Mouse (Mus musculus) right cerebral cortex, postnatal 14 days (tissue): ENCODE results near the gene Samd5.

Source experiments
- DNase-seq: peaks from one replicate; pipeline ENCODE4 v3.0.0; 2022

Gene Samd5

DNA sequence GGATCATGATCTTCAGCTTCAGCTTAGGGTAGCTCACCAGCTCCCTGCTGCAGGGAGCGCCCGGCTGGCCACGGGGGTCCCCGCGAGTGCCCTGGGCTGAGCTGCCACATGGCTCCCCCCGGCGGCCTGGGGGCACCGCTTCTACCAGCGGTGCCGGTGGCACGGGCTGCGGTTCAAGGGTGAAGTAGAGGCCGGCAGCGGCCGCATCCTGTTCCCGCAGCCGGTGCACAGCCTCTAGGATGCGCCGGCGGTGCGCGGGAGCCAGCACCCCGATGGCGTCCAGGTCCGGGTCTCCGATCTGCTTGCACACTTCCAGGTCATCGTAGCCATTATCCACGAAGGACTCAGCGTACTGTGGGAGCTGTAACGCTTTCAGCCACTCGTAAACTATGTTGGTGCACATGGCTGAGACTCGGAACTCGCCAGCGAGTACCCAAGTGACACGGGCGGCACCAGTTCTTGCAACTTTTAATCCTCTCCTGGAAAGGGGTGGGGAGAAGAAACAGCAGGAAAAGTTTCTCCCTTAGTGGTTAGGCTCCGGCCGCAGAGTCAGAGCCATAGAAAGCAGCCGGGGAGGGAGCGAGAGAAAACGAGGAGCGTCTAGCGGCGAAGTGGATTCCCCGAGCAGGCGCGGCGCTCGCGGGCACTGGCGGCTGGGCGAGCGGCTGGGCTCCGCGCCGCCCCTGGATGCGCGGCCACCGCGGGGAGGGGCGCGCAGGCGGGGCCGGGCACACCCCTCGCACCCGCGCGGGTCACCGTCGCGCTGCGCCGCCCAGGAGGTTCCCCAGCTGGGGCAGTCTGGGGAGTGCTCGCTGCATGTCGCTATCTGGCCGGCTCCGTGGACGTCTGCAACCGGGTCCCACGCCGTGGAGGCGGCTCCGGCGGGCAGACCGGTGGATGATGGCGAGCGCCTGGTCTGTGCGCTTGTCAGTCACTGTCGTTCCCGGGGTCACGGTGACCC lies at the start of gene Samd5:
Gene Samd5, minus strand, starts transcription at position 648 of the 961 bp plus-strand sequence.
- DNase-seq, result peak; percentile 55

DNA sequence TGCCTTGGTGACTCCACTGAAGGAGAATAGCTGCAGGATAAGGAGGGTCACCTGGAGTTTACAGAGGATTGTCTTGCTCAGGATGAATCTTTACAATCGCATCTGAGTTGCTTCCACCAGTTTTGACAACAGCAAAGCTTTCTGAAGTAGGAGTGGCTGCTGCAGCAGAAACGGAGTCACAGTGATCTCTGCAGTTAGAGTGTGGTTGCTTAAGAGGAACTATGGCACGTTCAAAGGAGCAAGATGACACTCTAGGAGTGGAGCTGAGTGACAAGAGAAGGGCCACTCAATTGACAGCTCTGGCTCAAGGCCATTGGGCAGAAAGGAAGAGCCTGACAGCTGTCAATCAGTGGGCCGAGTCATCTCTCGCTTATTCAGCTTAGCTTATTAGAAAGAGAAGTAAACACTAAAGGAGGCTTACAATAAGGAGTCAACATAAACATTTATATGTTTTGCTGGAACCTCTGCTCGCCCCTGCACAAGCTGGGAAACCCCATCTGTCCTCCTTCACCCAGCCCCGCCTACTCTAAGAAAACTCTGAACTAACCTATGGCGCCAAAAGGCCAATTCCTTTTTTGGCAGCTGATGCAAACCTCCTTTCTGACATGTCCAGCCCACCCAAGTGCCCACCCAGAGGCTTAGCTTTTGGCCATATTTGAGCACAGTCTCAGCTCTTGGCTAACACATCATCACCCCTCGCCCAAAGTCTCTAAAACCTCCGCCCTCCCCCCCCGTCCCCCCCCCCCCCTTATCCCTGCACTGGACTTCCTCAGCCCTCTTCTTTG lies 47.7 kb upstream of the Samd5 start:
- no peak for DNase-seq

DNA sequence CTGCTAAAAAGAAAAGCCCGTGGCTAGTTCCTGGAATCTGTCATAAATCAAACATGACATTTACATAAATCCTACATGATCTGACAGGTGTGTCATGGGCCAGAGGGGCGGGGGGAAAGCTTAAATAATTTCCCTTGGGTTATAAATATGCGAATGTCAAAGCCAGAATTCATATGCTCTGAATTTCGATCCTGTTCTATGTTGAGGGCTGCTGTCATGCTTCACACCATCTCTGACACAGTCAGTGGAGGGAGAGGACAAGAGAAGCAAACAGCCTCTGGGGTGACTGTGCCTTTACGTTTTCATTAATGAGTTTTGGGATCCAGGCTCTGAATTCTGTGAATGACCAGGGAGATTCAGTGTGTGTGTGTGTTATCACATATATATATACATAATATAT lies 45.0 kb upstream of the Samd5 start:
- no peak for DNase-seq

DNA sequence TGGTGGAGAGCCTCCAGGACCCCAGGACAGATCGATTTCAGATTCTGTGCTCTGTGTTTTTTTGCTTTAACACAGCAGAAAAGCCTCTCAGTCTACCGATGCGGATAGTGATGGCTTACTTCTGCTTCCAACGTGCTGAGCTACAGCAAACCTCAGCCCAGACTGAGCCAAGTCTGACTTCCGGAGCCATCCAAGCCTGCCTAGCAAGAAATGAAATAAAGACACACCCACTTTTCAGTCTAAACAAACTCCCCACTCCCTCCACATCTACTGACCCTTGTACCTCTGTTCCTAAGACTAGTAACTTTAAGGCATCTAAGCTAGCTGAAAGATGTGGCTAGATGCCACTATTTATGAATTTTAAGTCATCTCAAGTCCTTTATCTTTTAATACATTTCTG lies 43.1 kb upstream of the Samd5 start:
- DNase-seq, result no peak

DNA sequence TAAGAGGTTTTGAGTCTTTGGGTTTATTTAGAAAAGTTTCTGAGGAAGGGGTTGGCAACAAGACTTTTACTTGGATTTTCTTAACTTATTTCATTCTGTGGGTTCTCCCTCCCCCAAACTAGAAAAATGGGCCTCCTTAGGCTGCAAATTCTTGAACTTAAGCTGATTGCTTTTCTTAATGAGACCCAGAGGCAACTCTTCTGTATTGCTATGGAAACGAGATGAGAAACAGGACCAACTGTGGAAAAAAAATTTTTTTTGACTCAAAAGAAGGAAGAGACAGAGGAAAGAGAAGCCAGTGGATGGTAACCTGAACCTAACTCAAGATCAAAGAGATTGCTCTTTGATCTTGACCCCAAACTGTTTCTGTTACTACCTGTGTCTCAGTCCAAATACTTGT lies 29.9 kb upstream of the Samd5 start:
- no peak for DNase-seq

DNA sequence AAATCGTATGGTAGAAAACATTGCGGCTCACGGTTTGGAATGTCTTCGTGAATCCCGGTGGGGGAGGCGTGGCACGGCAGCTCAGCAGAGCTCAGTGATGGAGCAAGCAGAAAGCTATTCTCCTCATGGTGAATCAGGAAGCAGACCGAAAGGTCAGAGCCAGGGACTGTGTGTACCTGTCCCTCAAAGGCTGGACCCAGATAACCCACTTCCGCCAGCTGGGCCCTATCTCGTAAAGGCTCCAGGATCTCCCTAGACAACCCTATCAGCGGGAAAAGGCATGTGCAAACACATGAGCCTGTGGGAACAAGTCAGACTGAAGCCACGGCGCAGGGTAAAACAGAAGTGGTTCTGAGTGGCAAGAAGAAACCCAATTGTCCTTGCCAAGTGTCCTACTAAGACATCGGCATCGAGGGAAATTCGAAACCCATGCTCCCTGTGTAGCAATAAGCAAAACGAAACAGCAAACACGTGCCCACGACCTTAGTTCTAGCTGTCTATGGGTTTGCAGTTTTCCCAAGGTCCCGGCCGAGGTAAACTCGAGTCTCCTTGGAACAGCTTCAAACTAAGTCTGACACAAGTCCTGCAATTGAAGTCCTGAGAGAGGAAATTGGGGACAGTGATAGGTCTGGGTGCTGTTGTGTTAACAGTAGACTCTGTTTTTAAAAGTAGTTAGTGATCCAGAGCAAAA lies 24.2 kb upstream of the Samd5 start:
- no peak for DNase-seq

DNA sequence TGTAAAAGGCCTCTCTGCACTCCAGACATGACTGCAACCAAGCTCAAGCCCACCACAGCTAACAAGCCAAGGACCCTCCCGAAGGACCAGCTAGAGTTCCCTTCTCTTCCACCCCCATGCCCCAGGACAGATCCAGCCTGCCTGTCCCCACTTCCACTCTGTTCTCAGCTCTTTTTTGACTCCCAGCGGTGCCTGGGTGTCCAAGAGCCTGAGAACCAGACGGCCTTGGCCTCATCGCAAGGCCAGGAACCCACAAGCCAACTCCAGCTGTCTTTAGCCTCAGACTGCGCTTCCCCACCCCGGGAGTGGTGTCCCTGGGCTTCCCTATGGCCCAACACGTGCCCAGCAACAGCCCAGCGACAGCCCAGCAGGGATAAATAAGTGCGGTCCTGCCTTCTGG lies 23.1 kb upstream of the Samd5 start:
- no peak for DNase-seq

DNA sequence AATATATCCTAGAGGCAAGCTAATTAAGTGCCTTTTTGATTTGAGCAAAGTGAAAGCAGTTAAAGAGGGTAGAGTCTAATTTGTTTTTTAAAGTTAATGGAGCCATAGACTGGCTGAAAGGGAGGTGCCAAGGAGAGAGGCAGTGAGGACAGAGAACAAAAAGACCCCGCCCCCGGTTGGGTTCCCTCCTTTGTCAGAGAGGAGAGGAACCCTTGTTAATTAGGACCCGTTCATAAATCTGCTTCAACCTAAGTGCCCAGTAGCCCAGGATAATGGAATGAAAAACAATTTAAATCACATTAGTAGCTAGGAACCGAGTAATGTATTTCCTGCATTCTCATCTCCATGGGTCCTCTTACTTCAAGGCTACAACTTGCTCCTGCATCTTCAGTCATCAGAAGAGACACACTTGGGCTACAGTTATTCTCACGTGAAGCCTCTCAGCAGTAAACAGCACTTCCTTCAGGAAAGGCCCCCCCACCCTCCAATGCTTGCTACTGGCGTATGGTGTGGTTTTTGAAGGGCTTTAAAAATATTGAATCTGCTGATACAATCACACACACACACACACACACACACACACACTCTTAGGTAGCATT lies 21.6 kb upstream of the Samd5 start:
- no peak for DNase-seq

DNA sequence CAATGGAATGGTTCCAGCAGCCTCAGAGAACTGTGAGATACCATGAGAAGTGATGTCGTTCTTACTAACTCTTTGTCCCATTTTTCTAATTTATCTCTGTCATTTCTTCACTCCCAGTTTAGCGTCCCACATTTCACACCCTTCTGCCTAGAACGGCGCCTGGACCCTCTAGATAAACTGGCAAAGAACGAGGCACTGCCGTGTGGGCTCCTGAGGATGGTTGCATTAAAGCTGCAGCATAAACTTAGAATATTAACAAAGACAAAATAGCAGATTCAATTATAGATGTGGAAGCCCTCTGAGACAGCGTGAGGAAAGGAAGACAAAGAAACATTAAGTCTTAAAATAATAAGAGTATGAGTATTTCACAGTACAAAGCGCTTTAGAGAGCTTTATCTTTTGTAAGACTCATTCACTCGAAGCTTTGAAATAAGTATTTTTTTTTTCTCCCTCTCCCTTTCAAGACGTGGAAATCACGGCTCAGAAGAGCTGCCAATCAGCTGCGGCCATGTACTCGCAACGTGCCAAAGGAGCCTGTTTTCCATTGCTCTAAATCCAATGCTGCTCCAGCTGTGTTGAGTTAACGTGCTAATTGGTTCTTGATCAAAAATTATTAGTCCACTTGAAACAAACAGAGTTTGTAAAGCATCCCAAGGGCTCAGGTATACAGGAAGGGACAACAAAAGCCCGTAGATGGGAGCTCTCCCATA lies 19.1 kb upstream of the Samd5 start:
- DNase-seq, result no peak

DNA sequence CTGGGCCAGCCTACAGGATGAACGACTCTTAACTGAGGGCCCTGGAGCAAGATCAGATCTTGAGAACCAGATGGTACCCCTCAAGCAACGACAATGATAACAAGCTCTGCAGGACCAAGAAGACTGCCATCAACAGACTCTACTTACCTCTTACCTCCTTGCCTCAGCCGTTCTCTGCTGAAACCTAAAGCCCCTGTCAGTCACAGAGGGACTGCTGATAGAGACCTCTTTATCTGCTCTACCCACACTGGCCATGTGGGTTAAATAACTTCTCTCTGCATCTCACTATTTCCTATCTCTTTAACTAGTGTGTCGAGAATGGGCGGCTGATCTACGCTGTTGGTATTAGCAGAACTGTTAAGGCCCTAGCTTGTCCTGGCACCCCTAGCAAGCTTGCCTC lies 5.9 kb upstream of the Samd5 start:
- no peak for DNase-seq

DNA sequence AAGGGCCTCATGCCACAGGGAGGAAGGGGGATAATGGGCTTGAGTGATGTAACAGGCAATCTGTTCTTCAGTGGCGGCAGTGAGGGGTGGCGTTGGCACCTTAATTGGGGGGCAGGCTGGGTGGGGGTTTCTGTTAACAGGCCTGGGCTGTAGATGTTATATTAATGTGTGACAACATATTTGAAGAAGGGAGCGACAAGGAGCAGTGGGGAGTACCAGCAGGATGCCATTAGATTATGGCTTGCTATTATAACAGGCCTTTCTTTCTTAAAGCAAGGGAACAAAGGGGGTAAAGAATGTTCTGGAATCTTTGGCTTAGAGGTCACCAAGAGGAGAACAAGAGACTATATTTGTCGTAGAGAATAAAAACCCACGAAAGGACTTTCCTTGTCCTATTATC lies 4.9 kb upstream of the Samd5 start:
- no peak for DNase-seq

DNA sequence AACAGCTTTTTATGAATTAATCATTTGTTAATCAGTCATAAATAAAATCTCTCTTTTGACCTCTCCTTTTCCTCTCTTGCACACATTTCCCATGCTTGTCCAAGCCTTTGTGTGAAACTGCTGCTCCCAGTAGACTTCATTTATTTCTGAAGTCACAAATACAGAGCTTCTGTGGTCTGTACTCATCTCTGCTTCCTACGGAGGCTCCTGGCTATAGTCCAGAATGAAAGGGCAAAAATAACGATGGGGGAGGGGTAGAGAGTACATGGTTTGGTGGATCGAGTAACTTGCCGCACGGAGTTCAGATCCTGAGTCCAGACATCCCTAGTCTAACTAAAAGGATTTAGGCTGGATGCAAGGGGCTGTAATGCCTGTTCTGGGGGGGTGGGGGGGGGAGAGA lies 3.1 kb upstream of the Samd5 start:
- DNase-seq, result no peak

DNA sequence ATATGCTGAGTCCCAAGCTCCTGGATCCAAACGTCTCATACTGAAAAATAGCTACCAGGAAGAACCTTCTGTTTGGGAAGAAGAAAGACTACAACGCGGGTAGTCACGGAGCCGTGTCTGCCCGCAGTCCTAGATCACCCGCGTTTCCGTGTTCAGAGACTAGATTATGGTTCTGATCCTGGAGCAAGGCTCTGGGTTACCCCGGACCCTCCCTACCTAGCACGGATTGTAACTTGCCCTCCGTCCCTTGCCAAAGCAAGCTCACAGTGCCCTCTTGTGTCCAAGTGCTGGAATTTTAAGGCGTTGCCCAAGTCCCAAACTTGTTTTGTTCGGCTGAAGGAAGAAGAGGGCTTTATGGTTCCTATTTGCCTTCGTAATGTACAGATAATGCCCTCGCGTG lies 1.9 kb upstream of the Samd5 start:
- peak; percentile 67 for DNase-seq

DNA sequence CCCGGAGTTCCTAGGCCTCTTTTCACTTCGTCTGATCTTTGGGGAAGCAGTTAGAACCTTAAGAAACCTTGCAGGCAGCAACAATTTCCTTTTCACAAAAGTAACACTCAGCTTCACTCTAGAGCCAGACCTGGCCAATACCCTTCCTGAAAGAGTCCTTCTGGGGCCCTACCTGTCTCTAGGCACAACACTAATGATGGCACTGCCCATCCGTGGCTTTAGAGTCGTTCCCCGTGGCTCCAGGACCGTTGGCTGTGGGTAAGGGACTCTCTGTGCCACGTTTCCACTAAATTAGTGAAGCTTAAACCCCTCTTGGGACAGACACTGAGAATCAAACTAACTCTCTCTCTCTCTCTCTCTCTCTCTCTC lies 1.4 kb upstream of the Samd5 start:
- DNase-seq, result no peak

DNA sequence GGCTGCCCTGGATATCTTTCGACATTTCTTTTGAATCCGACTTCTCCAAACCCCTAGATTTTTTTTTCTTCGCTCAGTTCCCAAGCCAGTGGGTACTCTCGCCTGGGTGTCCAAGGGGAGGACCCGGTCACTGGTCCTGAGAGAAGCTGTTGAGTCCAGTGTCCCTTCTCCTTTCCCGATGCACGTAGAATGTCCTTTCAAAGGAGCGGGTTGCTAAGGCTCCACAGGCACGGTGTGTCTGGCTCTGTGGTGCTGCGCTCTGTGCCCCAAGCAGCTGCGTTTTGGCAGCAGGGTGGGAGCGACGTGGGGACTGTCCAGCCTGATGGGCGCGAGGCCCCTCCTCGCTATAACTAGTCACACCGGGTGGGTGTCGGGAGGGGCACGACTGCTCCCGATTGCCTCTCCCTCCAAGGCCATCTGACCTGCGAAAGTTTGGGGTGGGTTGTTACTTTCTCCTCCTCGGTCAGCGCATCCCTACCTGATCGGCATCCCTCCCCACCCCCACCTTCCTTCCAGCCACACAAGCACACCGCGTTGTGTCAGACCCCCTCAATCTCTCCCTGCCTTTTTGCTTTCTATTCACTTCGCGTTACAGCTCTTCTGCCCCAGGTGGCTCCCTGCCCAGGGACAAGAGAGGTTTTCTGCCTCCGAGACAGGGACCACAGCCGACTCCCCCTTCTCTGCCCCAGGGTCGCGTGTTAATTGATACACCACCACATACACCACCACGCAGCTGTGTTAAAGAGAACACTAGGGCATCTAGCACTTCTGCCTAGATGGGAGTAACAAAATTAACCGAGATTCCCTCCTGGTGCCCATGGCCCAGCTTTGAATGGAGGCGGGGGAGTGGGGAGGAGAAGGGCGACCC lies 776 bp upstream of the Samd5 start:
- peak; percentile 13 for DNase-seq

DNA sequence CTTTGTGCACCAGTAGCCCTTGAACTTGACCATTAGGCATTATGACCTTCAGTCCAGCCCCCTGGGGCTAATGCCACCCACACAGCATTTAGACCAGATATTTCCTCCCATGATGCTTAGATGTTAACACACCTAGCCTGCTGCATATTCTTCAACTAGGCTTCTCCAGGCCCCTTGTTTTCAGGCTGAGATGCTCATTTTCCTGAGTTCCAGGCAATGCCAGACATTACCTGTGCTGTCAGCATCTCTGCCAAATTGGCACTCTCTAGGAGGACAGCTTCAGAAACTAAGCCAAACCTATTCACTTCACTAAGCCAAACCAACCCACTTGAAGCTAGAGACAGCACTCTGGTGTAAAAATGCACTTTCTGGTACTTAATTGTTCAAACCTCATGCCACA lies 1.7 kb downstream of the Samd5 start:
- DNase-seq, result no peak

DNA sequence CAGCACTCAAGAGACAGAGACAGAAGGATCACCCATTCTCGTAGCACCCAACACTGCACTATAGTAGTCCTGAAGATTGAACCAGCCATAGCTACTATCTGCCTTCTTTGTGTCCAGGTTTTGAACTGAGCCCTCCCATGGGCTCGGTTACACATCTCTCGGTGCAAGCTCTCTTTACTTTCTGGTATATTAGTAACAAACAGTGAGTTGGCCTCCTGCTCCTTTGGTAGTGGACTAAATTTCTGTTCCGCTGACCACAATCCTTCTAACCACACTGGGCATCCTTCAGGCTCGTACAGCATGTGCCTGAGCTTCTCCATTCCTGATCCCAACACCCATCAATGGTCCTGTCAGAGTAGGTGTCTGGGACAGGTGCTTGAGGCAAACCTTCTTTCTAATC lies 2.3 kb downstream of the Samd5 start:
- DNase-seq, result no peak

DNA sequence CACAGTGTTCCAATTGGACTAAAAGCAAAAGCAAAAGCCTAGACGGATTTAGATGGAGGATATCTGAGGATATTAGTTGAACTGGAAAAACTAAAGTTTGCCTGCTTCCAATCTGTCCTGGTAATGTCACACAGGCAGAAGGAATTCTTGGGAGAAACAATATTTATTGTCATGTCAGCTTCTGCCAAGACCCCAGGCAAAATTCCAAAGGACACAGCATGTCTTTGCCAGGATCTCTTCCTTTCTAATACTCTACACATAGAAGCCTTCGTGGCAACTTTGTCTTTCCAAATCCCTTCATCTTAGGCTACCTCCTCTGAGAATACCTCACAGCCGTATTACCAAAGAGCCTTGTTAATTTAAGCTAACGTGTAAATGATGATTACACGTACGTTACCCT lies 4.7 kb downstream of the Samd5 start:
- no peak for DNase-seq

DNA sequence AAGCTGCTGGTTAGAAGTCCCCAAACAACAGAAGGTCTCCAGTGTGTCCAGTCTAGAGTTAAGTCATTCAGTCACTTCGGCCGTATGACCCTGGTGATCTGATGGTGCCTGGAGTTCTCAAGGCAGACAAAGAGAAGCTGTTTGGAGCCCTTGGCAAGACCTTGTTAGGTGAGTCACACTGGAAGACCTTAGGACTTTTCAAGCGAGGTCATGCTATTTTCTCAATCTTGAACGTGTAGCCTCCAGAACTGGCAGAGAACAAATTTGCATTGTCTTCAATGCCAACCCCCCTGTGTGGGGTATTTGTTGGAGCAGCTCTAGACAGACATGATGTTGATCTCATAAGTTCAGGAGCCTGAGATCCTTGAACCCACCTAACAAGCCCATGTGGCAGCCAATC lies 6.2 kb downstream of the Samd5 start:
- no peak for DNase-seq

DNA sequence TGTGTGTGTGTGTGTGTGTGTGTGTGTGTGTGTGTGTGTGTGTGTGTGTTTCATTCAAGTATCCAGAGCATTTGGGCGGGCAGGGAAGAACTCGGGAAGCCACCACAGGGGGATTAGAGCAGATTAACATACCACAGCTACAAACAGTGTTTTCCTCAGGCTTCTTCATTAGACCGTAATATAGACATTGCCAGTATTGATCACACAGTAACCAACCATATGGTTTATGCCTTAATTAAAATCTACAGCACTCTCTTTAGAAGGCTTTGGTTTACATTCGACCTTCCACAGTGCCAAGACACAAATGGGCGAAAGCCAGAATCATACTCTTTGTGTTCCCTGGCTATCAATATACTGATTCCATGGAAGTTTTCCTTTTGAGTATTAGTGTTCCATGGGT lies 22.1 kb downstream of the Samd5 start:
- DNase-seq, result no peak

DNA sequence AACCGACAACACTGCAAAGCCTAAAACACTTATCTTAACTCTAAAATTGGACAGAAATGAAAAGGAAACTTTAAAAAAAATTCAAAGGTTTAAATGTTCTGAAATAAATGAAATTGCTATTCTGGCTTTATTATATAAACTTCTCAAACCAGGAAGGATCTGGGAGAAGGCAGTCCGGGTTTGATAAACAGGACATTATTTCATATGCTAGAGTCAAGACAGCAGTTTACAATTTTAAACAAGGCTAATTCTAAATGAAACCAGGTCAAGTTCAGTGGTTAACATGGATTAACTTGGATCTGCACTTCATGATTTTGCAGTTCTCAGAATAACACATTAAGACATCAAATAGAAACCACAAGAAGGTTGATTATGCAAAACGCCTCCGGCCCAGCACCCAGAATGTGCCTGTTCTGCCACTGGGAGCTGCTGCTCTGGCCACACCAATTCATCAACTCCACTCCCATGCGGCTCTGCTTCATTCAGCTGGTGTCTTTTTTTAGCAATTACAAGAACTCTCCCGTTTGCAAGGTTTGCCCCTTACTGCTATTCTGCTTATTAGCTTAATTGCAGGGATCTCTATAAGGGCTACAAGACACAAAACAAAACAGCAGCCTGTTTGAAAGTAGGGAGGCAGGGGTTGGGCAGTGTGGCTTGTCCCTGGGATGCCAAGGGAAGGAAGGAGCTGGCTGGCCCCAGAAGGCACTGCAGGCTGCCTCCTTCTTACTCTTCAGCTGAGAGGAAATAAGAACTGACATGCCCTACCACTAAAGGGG lies 24.8 kb downstream of the Samd5 start:
- no peak for DNase-seq
